Mouse (Mus musculus) embryonic fibroblast, embryonic 13.5 days (primary cell): ENCODE measurements around the gene Spata31d1b. TPM values are rescaled to one million over a fixed set of nuclear protein-coding genes. Genes with fewer than 3 reads are reported as not detected.
"Not testable (repeated sequence)": the region's sequence is repeated elsewhere in the genome, so short reads cannot be mapped to it uniquely, and the experiment has no call there.

Experiments used
- H3K27ac ChIP-seq: 2 replicates; pipeline ENCODE4 v1.5.1; 2012; ENCODE audit warnings: low read length, control low read depth, inconsistent platforms; ENCODE audit not compliant: insufficient read depth
- H3K4me1 ChIP-seq: 2 replicates; pipeline ENCODE4 v1.6.1; 2011; ENCODE audit warnings: low read length; ENCODE audit not compliant: control insufficient read depth, insufficient read depth
- H3K4me3 ChIP-seq: 2 replicates; pipeline ENCODE4 v1.5.1; 2011; ENCODE audit warnings: mild to moderate bottlenecking, control low read depth, low read length; ENCODE audit not compliant: insufficient read depth
- CTCF ChIP-seq: IDR thresholded peaks from 2 replicates; pipeline ENCODE4 v1.5.1; 2011; ENCODE audit warnings: mild to moderate bottlenecking, control low read depth, low read length, moderate library complexity, borderline replicate concordance; ENCODE audit not compliant: insufficient read depth
- POLR2A ChIP-seq: IDR thresholded peaks from 2 replicates; pipeline ENCODE4 v1.6.1; 2011; ENCODE audit warnings: low read depth, mild to moderate bottlenecking, control low read depth, low read length, moderate library complexity
- polyA plus RNA-seq: library from polyadenylated mRNA; stranded (reverse); fragments of >200 nt; gene quantifications from 2 replicates; pipeline ENCODE4 v1.2.4, GENCODE M21; 2011; ENCODE audit warnings: low read depth; ENCODE audit not compliant: missing spikeins, insufficient read length

The Spata31d1b gene
- polyA plus RNA-seq, 1 experiment: not detected

DNA sequence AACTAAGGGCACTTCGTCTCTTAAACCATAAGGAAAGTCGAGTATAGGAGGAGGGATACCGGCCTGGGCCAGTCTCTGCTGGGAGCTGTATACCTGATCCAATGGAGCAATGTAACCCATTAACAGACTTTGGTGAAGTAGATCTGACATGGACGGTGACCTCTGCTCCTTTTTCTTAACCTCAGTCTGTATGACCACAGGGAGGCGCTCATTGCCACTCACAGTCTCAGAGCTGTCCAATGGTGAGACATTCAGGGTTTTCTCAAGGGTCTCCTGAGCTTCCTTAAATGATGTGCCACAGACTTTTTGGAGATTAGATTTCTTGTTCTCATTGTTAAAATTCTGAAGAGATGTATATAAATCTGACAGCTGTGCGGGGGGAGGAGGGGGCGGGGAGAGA, 21.5 kb upstream of the Spata31d1b start:
- Histone ChIP-seq H3K4me3 (no peak overlapping the region), H3K27ac (no peak overlapping the region), H3K4me1 (no peaks in the 10 kb centered on the region)
- TF ChIP-seq CTCF: no peak
- no peak for TF ChIP-seq POLR2A

DNA sequence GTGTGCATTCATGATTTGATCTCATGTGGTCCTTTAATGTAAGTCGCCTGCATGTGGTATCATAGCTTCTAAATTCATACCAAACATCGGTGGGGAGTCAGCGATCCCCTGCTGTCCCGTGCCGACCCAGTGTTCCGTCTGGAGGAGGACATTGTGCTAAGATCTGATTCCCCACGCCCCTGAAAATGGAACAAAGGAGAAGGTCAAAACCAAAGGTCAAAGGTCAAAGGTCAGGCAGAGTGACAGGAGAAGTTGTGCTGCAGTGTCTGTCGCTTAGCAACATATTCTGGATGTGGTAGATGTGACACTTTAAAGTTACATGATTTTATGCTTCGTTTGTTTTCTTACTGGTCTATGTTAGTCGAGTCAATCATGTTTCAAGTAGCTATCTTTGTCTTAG, 20.6 kb upstream of the Spata31d1b start:
- no peak overlapping the region for H3K27ac ChIP-seq
- no peaks in the 10 kb centered on the region for H3K4me1 ChIP-seq
- no peak overlapping the region for H3K4me3 ChIP-seq
- no peak for TF ChIP-seq CTCF
- TF ChIP-seq POLR2A: no peak

DNA sequence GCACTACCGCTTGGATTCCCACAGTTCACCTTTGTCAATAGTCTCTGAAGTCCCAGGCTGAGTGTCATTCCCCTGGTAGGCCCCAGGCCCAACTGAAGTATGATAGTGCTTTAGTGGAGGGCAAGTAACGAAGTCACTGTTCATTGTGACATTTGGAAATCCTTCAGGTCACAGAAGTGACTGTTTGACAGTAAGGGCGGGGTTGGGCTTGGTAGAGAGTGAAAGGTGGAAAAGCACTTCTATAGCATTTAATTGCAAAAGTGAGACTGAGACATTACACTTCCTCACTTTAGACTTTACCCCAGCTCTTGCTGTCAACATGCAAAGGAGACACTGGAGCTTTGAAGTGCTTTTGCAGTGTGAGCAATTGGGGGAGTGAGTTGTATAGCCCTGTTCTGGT, 18.1 kb upstream of the Spata31d1b start, which contains the start of gene 4921517D22Rik:
Gene 4921517D22Rik (minus strand): TSS at position 101 of the 400 bp plus-strand sequence.
- Histone ChIP-seq H3K4me1 (no peaks in the 10 kb centered on the region), H3K27ac (no peak within 1 kb of the TSS), H3K4me3 (no peak within 1 kb of the TSS)
- TF ChIP-seq CTCF (no peak), POLR2A (no peak)

DNA sequence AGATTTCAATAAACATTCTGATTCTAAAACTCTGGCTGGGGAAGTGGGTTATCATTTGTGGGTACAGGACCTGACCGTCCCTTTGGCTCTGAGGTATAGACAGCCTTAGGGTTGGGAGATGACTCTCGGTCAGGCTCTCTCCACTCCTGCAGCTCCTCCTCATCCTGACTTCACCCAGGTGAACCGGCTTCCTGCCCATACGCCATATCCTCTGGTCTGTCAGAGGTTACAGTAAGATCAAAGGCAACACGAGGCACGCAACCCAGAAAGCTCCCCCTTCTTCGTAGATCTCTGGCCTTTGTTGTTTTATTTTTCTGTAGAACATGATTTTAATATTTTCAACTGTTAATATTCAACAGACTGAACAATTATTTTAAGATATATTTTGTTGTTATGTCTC, 16.3 kb upstream of the Spata31d1b start:
- H3K4me1 ChIP-seq: no peaks in the 10 kb centered on the region
- H3K27ac ChIP-seq: no peak overlapping the region
- TF ChIP-seq POLR2A (no peak), CTCF (no peak)
- no peak overlapping the region for H3K4me3 ChIP-seq

DNA sequence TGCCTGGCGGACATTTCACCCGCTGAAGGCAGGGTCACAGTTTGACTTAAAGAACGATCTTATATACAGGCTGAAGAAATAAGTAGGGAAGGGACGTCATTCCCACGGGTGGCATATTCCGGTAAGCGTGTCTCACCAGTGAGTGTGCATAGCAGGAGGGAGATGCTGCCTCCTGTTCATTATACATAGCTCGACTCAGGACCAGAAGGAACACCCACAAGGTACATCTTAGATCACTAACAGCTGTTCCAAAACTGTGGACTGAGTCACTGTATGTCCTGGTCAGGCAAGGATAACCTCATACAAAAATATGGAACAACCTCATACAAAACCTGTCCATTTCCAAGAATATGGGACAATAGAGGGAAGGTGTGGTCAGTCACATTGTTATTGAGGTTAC, 13.0 kb upstream of the Spata31d1b start:
- Histone ChIP-seq H3K4me1 (no peaks in the 10 kb centered on the region), H3K4me3 (no peak overlapping the region), H3K27ac (no peak overlapping the region)
- TF ChIP-seq CTCF (no peak), POLR2A (no peak)

DNA sequence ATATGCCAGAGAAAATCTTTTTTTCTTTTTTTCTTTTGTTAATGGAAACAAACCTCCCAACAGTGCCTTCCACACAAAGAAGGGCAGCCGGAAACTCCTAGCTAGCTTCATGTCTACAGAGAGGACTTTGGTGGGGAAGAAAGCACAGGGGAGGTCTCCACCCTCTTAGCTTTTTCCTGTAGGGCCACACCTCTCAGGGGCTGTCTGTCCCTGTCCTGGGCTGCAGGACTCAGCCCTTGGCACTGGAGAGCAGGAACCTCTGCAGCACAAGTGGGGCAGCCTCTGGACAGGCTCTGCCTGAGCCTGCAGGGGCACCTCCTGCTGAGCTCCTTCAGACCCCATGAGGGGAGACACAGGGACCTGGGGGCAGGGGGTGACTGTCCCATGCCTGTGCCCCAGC, 11.9 kb upstream of the Spata31d1b start:
- not testable (repeated sequence) for H3K4me1 ChIP-seq, H3K4me3 ChIP-seq, H3K27ac ChIP-seq

DNA sequence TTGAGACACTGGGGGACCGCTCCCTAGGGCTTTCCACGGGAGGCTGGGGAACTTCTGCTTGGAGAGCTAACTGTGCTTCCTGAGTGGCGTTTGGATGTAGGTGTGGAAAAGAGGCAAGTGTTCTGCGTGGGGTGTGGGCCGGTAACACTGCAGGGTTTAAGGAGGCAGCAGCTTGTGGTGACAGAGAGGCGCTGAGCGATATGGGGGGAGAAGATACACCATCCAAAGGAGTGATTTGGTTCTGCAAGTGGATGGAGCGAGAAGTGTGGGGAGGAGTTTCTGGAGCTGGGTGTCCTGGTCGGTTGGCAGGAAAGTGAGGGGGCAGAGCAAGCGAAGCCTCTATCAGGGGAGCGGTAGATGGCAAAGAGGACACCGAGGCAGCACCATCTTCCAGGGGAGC, 8.6 kb upstream of the Spata31d1b start:
- no peak for TF ChIP-seq CTCF
- H3K4me1 ChIP-seq: no peaks in the 10 kb centered on the region
- no peak overlapping the region for H3K27ac ChIP-seq
- H3K4me3 ChIP-seq: no peak overlapping the region

DNA sequence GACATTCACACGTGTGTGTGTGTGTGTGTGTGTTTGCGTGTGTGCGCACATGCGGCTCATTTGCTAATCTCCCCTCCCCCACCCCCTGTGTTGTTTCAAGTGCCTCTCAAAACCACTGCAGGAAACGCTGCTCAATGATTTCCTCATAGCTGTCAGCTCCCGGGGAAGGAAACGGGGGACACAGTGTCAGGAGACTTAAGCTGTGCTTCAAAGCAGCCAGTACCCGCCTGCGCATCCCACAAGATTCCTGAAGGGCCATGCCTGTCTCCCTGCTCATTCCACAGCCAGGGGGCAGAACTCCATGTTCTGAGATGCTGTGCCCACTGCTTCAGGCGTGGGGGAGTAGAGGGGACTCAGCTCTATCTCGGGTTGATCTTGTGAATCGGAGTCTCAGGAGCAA, 7.5 kb upstream of the Spata31d1b start:
- Histone ChIP-seq H3K27ac (no peak overlapping the region), H3K4me3 (no peak overlapping the region), H3K4me1 (no peaks in the 10 kb centered on the region)
- TF ChIP-seq POLR2A: no peak
- TF ChIP-seq CTCF: no peak

DNA sequence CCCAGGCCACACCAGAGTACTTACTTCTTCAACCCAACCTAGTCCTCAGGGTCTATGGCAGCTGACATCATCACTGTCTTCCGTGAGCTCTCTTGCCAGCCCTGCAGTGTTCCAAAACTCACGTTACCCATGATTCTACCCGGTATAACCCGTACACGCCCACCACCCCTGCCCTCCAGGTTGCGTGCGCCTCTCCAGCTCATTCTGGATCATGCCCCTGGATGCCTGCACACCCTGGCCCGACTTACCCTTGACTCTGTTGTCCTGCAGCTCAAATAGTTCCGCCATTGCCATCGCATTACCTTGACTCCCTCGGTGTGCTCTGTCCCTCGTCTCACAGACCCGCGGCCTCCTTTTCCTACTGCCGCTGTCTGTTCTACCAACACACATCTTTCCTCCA, 1.9 kb upstream of the Spata31d1b start, which contains the start of gene Spata31d1a:
Gene Spata31d1a (minus strand): TSS at position 101 of the 400 bp plus-strand sequence.
- no peak for TF ChIP-seq POLR2A
- no peak for TF ChIP-seq CTCF
- no peaks in the 10 kb centered on the region for H3K4me1 ChIP-seq
- H3K27ac ChIP-seq: no peak within 1 kb of the TSS
- no peak within 1 kb of the TSS for H3K4me3 ChIP-seq

DNA sequence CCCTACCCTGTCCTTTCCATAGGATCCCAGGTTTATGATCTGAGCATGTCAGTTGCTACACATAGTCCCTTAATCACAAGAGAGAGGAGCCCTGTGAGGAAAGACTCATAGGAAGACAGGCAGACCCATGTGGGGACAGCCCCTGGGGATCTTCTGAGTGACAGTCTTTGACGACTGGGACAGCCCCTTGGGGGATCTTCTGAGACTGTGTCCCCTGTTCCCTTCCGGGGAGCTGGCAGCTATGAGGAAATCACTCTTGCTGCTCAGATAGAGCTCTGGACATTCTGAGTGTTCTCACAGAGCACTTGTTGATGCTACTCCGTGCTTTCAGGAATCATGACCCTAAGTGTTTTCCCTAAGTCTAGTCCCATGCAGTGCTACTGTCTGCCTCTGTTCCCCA, 1.6 kb downstream of the Spata31d1b start:
- Histone ChIP-seq H3K27ac (no peak overlapping the region), H3K4me3 (no peak overlapping the region), H3K4me1 (no peaks in the 10 kb centered on the region)
- no peak for TF ChIP-seq CTCF
- TF ChIP-seq POLR2A: no peak

DNA sequence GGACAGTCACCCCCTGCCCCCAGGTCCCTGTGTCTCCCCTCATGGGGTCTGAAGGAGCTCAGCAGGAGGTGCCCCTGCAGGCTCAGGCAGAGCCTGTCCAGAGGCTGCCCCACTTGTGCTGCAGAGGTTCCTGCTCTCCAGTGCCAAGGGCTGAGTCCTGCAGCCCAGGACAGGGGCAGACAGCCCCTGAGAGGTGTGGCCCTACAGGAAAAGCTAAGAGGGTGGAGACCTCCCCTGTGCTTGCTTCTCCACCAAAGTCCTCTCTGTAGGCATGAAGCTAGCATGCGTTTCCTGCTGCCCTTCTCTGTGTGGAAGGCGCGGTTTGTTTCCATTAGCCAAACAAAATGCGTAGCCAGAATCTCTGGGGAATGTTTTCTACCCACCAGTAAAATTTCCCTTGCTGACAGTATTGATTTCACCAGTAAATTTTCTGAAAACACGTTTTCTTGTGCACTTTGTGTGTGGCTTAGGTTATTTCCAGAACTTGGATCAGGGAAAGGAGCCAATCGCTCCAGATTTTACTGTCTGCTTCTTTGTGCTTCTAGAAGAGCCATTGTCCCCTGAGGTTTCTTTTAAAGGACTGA, 6.9 kb downstream of the Spata31d1b start:
- H3K27ac ChIP-seq, H3K4me3 ChIP-seq, H3K4me1 ChIP-seq: not testable (repeated sequence)
